Mouse (Mus musculus): ENCODE measurements around the gene Cdh13. TPM values are rescaled to one million over a fixed set of nuclear protein-coding genes. Genes with fewer than 3 reads are reported as not detected.

The Cdh13 gene
- polyA plus RNA-seq, 1 experiment from 2014 or later = 63.9 TPM

DNA sequence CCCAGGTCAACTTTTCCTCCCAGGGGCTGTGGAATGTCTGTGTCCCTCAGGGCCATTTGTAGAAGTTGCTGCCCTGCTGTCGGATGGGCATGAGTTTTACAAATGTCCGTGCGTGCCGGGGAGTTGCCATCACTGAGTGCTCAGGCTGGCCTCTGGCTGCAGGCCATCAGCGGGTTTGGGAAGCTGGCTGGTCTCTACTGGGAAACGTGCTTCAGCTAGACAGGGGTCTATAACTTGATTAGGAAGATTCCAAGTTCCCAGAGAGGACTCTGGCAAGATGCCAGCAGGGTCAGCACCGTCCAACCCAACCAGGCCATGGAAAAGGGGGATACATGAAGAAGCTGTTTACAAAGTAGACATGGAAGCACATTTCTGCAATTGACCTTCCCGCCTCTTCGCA is 163.0 kb downstream of the Cdh13 start:
- Histone ChIP-seq H3K9me3 (replicated peaks) (no peaks in the 10 kb centered on the region), H3K9ac (no peak overlapping the region), H3K27me3 (no peaks in the 10 kb centered on the region), H3K4me2 (no peak overlapping the region), H3K27ac (no peak overlapping the region), H3K4me1 (replicated peaks) (peaks cover 11% of the 10 kb centered on the region; the same call in 1 of the 2 replicates), H3K36me3 (no peaks in the 10 kb centered on the region), H3K4me3 (no peak overlapping the region)
- 66% methylated on average over 9 of the region's 9 CpGs for WGBS
- ATAC-seq (replicated peaks; ENCODE audit: insufficient number of reproducible peaks, insufficient read depth, low FRiP score, low read depth) = no peak

DNA sequence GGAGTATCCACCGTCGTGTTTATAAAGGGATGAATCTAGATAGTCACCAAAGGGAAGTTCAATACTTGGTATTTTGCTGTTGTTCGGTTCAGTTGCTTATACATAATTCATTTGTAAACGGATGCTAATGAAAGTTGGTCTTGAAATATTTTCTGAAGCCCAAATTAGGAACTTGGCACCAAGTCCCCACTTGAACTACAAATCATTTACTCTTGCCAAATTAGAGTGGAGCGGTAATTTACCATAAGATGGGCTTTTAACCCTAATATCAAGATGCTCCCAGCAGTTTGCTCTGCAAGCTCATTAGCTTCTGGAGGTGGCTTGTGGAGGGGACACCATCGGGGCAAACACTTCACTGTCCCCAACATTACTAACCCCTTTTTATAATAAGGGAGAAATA is 164.5 kb downstream of the Cdh13 start:
- Histone ChIP-seq H3K9ac (no peak overlapping the region), H3K9me3 (replicated peaks) (no peaks in the 10 kb centered on the region), H3K4me1 (replicated peaks) (peaks cover 9% of the 10 kb centered on the region; the same call in 1 of the 2 replicates), H3K4me3 (no peak overlapping the region), H3K27me3 (no peaks in the 10 kb centered on the region), H3K36me3 (no peaks in the 10 kb centered on the region), H3K27ac (no peak overlapping the region), H3K4me2 (no peak overlapping the region)
- no peak for ATAC-seq (replicated peaks; ENCODE audit: insufficient number of reproducible peaks, insufficient read depth, low FRiP score, low read depth)
- 95% methylated on average over 6 of the region's 6 CpGs for WGBS

DNA sequence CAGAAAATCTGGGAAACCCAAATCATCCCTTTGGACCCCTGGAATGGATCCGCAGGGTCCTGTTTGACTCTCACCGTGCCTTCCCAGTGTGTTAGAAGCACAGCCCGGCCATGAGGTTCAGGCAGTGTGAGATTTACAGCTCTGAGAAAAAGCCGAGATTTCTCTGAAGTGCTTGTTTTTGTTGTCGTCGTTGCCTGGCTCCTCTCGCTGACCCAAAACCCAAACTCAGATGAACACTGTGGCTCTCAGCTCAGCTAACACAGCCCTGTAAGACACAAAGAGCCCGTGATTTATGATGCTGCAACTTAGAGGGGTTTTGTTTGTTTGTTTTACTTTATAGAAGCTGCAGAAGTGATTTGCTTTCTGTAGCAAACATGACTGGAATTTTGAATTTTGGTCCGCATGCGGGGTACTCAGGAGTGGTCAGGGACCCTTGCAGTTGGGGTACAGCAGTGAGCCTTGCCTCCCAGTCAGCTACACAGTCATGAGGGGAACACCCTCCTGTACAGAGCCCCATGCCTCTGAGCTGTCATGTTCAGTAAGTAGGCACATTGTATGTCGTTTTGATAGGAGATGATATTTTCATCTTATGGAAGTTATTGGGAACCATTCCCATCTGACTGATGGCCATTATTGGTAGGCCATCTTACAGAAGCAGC is 169.0 kb downstream of the Cdh13 start:
- no peaks in the 10 kb centered on the region for H3K9me3 ChIP-seq (replicated peaks)
- no peaks in the 10 kb centered on the region for H3K36me3 ChIP-seq

DNA sequence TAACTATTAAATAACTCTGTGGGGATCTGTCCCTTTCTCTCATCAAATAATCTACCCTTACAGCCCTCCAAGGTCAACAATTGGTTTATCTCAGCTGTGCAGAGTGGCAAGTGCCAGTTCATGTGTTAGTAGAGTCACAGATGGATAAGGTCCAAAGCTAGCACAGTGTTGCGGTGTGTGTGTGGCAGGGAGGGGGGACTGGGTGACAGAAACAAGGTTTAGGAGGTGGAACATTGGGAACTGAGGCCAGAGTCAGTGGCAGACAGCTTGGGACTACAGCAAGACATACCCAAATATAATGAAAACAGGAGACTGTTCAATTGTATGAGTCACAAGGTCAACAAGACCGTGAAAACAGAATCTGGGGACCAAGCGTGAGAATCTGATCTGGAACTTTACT is 171.7 kb downstream of the Cdh13 start:
- 49% methylated on average over 3 of the region's 3 CpGs for WGBS
- Histone ChIP-seq H3K9ac (no peak overlapping the region), H3K4me2 (no peak overlapping the region), H3K4me1 (replicated peaks) (no peaks in the 10 kb centered on the region), H3K4me3 (no peak overlapping the region), H3K36me3 (no peaks in the 10 kb centered on the region), H3K27ac (no peak overlapping the region), H3K27me3 (no peaks in the 10 kb centered on the region), H3K9me3 (replicated peaks) (no peaks in the 10 kb centered on the region)
- no peak for ATAC-seq (replicated peaks; ENCODE audit: insufficient number of reproducible peaks, insufficient read depth, low FRiP score, low read depth)

More for the DNA sequence above, 169.0 kb downstream of the Cdh13 start:
- H3K27me3 ChIP-seq = no peaks in the 10 kb centered on the region
- 74% methylated on average over 11 of the region's 11 CpGs for WGBS
- no peak overlapping the region for H3K27ac ChIP-seq
- H3K4me3 ChIP-seq = no peak overlapping the region
- no peak overlapping the region for H3K4me2 ChIP-seq
- ATAC-seq (replicated peaks; ENCODE audit: insufficient number of reproducible peaks, insufficient read depth, low FRiP score, low read depth) = no peak
- H3K9ac ChIP-seq = no peak overlapping the region
- H3K4me1 ChIP-seq (replicated peaks) = no peaks in the 10 kb centered on the region

DNA sequence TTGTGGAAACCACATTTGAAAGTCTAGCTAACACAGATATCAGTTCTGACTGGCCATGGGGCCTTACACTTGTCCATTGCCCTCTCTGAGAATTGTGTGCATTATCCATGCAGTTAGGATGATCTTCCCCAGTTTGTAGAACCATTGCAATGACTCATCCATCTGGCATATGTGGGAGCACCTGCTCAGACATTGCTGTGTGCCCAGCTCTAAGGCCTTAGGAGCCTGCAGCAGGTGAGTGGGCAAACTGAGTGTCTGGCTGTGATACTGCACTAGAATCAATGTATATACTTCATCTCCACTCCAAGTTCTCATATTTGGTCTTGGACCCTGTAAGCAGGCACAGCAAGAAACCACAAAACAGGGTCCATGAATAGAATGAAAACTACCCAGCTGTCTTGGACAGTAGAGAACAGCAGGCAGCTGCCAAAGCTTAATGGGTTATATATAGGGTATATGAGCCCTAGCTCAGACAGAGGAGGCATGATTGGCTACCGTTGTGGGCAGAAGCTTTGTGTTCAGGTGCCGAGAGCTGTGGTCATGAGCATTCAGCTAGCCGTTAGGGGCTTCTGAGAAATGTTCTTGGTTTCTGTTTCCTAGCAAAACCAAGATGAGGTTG is 181.9 kb downstream of the Cdh13 start:
- H3K36me3 ChIP-seq = no peaks in the 10 kb centered on the region
- H3K27ac ChIP-seq = no peak overlapping the region
- no peaks in the 10 kb centered on the region for H3K4me1 ChIP-seq (replicated peaks)
- WGBS = 82% methylated on average over 3 of the region's 3 CpGs
- no peak overlapping the region for H3K4me2 ChIP-seq
- no peaks in the 10 kb centered on the region for H3K9me3 ChIP-seq (replicated peaks)
- H3K4me3 ChIP-seq = no peak overlapping the region
- ATAC-seq (replicated peaks; ENCODE audit: insufficient number of reproducible peaks, insufficient read depth, low FRiP score, low read depth) = no peak
- H3K27me3 ChIP-seq = no peaks in the 10 kb centered on the region
- no peak overlapping the region for H3K9ac ChIP-seq

DNA sequence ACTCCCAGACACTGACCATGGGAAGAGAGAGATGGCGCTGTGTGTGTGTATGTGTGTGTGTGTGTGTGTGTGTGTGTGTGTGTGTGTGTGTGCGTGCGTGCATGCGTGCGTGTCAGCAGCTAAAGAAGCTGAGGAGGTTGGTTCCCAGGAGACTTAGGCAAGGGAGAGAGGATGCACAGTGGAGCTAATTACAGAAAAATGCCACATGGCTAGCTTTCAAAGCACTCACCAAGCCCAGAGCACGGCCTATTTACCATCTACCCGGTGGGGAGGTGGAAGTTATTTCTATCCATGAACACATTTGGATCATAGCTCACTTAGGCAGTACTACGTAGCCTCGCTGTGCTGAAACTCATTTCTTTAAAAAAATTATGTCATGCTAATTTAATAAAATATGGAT is 194.1 kb downstream of the Cdh13 start:
- Histone ChIP-seq H3K36me3 (no peaks in the 10 kb centered on the region), H3K4me2 (no peak overlapping the region), H3K4me1 (replicated peaks) (peaks cover 24% of the 10 kb centered on the region), H3K27ac (peak overlapping the region; percentile 67), H3K4me3 (no peak overlapping the region), H3K9me3 (replicated peaks) (no peaks in the 10 kb centered on the region), H3K9ac (no peak overlapping the region), H3K27me3 (no peaks in the 10 kb centered on the region)
- WGBS = 67% methylated on average over 9 of the region's 9 CpGs
- ATAC-seq (replicated peaks; ENCODE audit: insufficient number of reproducible peaks, insufficient read depth, low FRiP score, low read depth) = no peak

DNA sequence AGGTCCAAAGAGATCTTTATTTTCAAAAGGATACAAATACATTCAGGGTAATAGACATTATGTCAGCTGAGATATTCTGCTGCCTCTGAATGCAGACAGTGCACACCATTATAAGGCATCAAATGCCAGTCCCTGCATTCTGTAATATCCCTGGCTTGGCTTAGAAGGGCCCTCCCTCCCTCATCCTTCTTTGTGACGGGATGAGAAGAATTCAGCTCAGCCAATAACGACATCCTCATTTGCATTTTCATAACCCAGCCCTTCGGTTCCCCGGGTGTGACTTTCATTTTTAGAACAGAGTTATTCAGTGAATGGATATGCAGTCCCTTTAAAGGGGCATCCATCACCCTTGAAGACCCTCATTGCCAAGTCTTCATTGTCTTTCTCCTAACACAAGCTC is 205.2 kb downstream of the Cdh13 start:
- H3K4me2 ChIP-seq = peak overlapping the region; percentile 35

DNA sequence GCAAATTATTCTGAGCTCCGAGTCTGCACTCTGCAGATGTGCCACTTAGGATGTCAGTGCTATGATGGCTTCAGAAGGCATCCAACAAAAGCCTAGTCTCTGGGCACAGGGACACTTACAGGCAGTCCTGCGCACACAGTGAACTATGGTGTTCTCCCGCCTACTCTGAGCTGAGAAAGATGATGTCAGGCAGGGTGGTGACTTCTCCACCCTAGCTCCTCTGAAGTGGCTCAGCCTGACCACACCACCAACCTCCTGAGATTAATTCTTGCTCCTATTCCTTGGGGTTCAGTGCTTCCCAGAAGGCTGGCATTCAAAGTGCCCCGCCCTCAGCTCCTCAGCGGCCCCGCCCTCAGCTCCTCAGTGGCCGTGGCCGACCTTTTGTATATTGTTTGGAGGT is 219.0 kb downstream of the Cdh13 start:
- H3K27ac ChIP-seq = no peak overlapping the region
- H3K4me3 ChIP-seq = no peak overlapping the region
- no peaks in the 10 kb centered on the region for H3K36me3 ChIP-seq
- no peak overlapping the region for H3K4me2 ChIP-seq
- no peaks in the 10 kb centered on the region for H3K27me3 ChIP-seq
- no peak overlapping the region for H3K9ac ChIP-seq
- no peaks in the 10 kb centered on the region for H3K4me1 ChIP-seq (replicated peaks)
- WGBS = 76% methylated on average over 8 of the region's 8 CpGs
- H3K9me3 ChIP-seq (replicated peaks) = no peaks in the 10 kb centered on the region
- no peak for ATAC-seq (replicated peaks; ENCODE audit: insufficient number of reproducible peaks, insufficient read depth, low FRiP score, low read depth)

More for the DNA sequence above, 205.2 kb downstream of the Cdh13 start:
- H3K36me3 ChIP-seq = no peaks in the 10 kb centered on the region
- no peak overlapping the region for H3K4me3 ChIP-seq
- WGBS = 42% methylated on average over 4 of the region's 4 CpGs
- no peak; the same call in 1 of the 2 replicates for ATAC-seq (replicated peaks; ENCODE audit: insufficient number of reproducible peaks, insufficient read depth, low FRiP score, low read depth)
- H3K9ac ChIP-seq = no peak overlapping the region
- 0 out of 2 replicates have a peak overlapping the region, but pooled peaks have one; percentile 22 for H3K27ac ChIP-seq
- peaks cover 21% of the 10 kb centered on the region for H3K4me1 ChIP-seq (replicated peaks)
- H3K9me3 ChIP-seq (replicated peaks) = no peaks in the 10 kb centered on the region
- no peaks in the 10 kb centered on the region for H3K27me3 ChIP-seq

DNA sequence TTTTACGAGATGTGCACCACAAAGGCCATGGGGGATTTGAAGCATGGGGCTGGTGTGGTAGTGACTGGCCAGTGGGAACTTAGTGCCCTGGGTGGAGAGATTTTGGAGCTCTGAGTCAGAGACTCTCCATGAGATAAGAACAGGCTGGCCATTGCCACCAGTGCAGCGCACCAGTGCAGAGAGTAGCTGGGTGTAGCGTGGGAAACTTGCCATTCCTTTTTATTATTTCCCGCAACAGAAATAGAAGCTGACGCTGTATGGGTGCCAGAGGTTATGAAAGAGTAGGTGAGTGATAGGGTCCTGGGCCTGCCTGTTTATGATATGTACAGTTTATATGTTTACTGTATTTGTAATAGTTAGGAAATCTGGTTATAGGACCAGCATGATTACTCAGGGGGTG is 225.9 kb downstream of the Cdh13 start:
- H3K4me3 ChIP-seq = no peak overlapping the region
- H3K27me3 ChIP-seq = no peaks in the 10 kb centered on the region
- H3K4me1 ChIP-seq (replicated peaks) = no peaks in the 10 kb centered on the region
- ATAC-seq (replicated peaks; ENCODE audit: insufficient number of reproducible peaks, insufficient read depth, low FRiP score, low read depth) = no peak
- WGBS = 78% methylated on average over 5 of the region's 5 CpGs
- no peaks in the 10 kb centered on the region for H3K9me3 ChIP-seq (replicated peaks)
- H3K36me3 ChIP-seq = no peaks in the 10 kb centered on the region
- H3K4me2 ChIP-seq = no peak overlapping the region
- no peak overlapping the region for H3K9ac ChIP-seq
- H3K27ac ChIP-seq = no peak overlapping the region

DNA sequence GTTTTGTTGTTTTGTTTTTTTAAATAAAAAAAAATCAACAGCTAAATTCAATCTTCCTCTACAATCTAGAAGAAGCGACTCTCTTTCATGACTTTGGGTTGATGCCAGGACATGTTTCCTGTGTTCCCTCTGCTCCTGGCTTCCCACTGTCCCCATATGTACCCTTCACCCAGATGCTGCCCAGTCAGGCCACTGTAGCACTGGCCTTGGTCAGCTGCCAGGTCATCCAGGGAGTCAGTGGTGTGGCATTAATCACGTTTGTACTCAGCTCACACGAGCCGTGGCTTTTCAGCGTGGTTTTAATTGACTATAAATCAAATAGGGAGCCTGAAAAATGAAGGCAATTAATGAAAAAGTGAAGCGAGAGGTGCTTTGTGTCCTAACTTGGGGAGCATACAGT is 229.7 kb downstream of the Cdh13 start:
- no peaks in the 10 kb centered on the region for H3K36me3 ChIP-seq
- no peak overlapping the region for H3K9ac ChIP-seq
- H3K4me1 ChIP-seq (replicated peaks) = peaks cover 10% of the 10 kb centered on the region
- H3K9me3 ChIP-seq (replicated peaks) = no peaks in the 10 kb centered on the region
- H3K27ac ChIP-seq = no peak overlapping the region
- WGBS = 51% methylated on average over 6 of the region's 6 CpGs
- ATAC-seq (replicated peaks; ENCODE audit: insufficient number of reproducible peaks, insufficient read depth, low FRiP score, low read depth) = no peak
- no peak overlapping the region for H3K4me3 ChIP-seq
- no peak overlapping the region for H3K4me2 ChIP-seq
- H3K27me3 ChIP-seq = no peaks in the 10 kb centered on the region

DNA sequence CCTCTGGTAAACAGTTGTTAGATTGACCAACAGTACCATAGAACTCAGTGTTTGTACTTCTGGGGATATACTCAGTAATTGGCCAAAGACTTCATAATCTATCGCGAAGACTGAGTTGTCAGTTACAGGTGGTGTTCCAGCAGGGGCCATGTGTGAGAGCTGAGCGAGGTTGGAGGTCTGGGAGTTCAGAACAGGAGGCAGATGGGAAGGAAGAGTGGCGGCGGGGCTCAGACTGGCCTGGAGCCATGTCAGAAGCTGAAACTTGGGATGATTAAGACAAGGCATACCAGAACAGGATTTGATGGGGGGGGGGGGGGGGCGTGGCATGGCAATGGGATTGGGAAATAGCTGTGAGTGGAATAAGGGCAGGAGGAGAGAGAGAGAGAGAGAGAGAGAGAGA is 232.1 kb downstream of the Cdh13 start:
- no peak for ATAC-seq (replicated peaks; ENCODE audit: insufficient number of reproducible peaks, insufficient read depth, low FRiP score, low read depth)
- Histone ChIP-seq H3K4me2 (no peak overlapping the region), H3K4me3 (no peak overlapping the region), H3K27ac (no peak overlapping the region), H3K36me3 (no peaks in the 10 kb centered on the region), H3K9me3 (replicated peaks) (no peaks in the 10 kb centered on the region), H3K27me3 (no peaks in the 10 kb centered on the region), H3K9ac (no peak overlapping the region), H3K4me1 (replicated peaks) (peaks cover 19% of the 10 kb centered on the region)
- WGBS = 88% methylated on average over 5 of the region's 6 CpGs

DNA sequence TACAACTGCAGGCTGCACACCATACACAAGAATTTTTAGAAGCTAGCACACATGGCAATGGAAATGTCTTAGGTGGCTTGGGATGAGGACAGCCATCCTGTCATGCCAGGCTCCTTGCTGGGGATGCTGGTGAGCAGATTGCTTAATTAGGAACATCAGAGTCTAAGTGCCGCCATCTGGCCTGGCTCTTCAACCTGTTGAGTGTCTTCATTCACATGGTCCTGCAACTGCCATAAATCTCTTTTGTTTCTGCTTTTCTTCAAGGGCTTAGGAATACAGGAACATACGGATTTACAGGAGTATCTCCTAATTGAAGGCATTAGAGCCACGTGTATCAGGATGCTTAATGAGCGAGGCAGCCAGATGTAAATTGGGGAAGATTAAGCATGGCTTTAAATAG is 233.5 kb downstream of the Cdh13 start:
- Histone ChIP-seq H3K9ac (no peak overlapping the region), H3K4me2 (no peak overlapping the region), H3K4me3 (no peak overlapping the region), H3K9me3 (replicated peaks) (no peaks in the 10 kb centered on the region), H3K36me3 (no peaks in the 10 kb centered on the region), H3K27me3 (no peaks in the 10 kb centered on the region), H3K27ac (no peak overlapping the region), H3K4me1 (replicated peaks) (peaks cover 19% of the 10 kb centered on the region)
- WGBS = 69% methylated on average over 4 of the region's 4 CpGs
- no peak for ATAC-seq (replicated peaks; ENCODE audit: insufficient number of reproducible peaks, insufficient read depth, low FRiP score, low read depth)

All from heart, embryonic 15.5 days (tissue).